Mouse (Mus musculus) myocyte (in vitro differentiated cells): ENCODE results near the gene Il1a. TPM values are rescaled to one million over a fixed set of nuclear protein-coding genes. Genes with fewer than 3 reads are reported as not detected.
A peak's percentile ranks its signal among the peaks of the same experiment; 100 is the strongest.

Experiments used
- H3K27me3 ChIP-seq: one replicate; pipeline ENCODE4 v1.6.1; 2011; ENCODE audit not compliant: control insufficient read depth, insufficient read depth, insufficient read length
- H3K36me3 ChIP-seq: one replicate; pipeline ENCODE4 v1.6.1; 2011; ENCODE audit not compliant: control insufficient read depth, insufficient read depth
- H3K4me2 ChIP-seq: one replicate; pipeline ENCODE4 v1.6.1; 2011; ENCODE audit warnings: low read depth, control low read depth
- H3K4me3 ChIP-seq: one replicate; pipeline ENCODE4 v1.5.1; 2011; ENCODE audit warnings: mild to moderate bottlenecking, control low read depth, moderate library complexity
- H3K79me2 ChIP-seq: one replicate; pipeline ENCODE4 v1.6.1; 2011; ENCODE audit not compliant: control insufficient read depth, insufficient read depth
- H3ac ChIP-seq: one replicate; pipeline ENCODE4 v1.6.1; 2011; ENCODE audit not compliant: control insufficient read depth, insufficient read length
- CEBPB ChIP-seq: IDR thresholded peaks from 2 replicates; pipeline ENCODE4 v1.6.1; 2011; ENCODE audit warnings: mild to moderate bottlenecking, moderate library complexity; ENCODE audit not compliant: poor library complexity, insufficient read depth, severe bottlenecking
- E2F4 ChIP-seq: IDR thresholded peaks from one replicate; pipeline ENCODE4 v1.6.1; 2011; ENCODE audit warnings: mild to moderate bottlenecking, control low read depth, moderate library complexity; ENCODE audit not compliant: insufficient read depth
- MAX ChIP-seq: IDR thresholded peaks from one replicate; pipeline ENCODE4 v1.6.1; 2011; ENCODE audit warnings: low read depth, mild to moderate bottlenecking, control low read depth
- MYOD1 ChIP-seq, 3 experiments: IDR thresholded peaks; one replicate each; pipeline ENCODE4 v1.6.1; 2011; ENCODE audit warnings: control low read depth in 2 of 3, low read depth in 2 of 3, mild to moderate bottlenecking in 2 of 3, moderate library complexity in 1 of 3; ENCODE audit not compliant: insufficient read length in 2 of 3, control insufficient read depth in 1 of 3
- MYOG ChIP-seq, 3 experiments: IDR thresholded peaks; one replicate each; pipeline ENCODE4 v1.6.1; 2011; ENCODE audit warnings: control low read depth in 2 of 3, low read depth in 2 of 3, mild to moderate bottlenecking in 2 of 3; ENCODE audit not compliant: insufficient read length in 2 of 3, control insufficient read depth in 1 of 3, insufficient read depth in 1 of 3
- POLR2A ChIP-seq: IDR thresholded peaks from one replicate; pipeline ENCODE4 v1.6.1; 2011; ENCODE audit warnings: low read depth, mild to moderate bottlenecking, control low read depth, moderate library complexity; ENCODE audit not compliant: insufficient read length
- POLR2AphosphoS2 ChIP-seq: IDR thresholded peaks from one replicate; pipeline ENCODE4 v1.6.1; 2011; ENCODE audit warnings: low read depth, control low read depth; ENCODE audit not compliant: insufficient read length
- REST ChIP-seq: IDR thresholded peaks from one replicate; pipeline ENCODE4 v1.6.1; 2011; ENCODE audit warnings: mild to moderate bottlenecking, control low read depth, moderate library complexity; ENCODE audit not compliant: insufficient read depth, insufficient read length
- SRF ChIP-seq: IDR thresholded peaks from one replicate; pipeline ENCODE4 v1.6.1; 2011; ENCODE audit warnings: low read depth; ENCODE audit not compliant: control insufficient read depth, insufficient read length
- TCF12 ChIP-seq: IDR thresholded peaks from one replicate; pipeline ENCODE4 v1.6.1; 2011; ENCODE audit warnings: mild to moderate bottlenecking, control low read depth; ENCODE audit not compliant: poor library complexity, insufficient read depth, severe bottlenecking
- TCF3 ChIP-seq: IDR thresholded peaks from one replicate; pipeline ENCODE4 v1.6.1; 2011; ENCODE audit warnings: low read depth, control low read depth; ENCODE audit not compliant: insufficient read length
- USF1 ChIP-seq: IDR thresholded peaks from one replicate; pipeline ENCODE4 v1.6.1; 2011; ENCODE audit warnings: low read depth, mild to moderate bottlenecking, control low read depth, moderate library complexity
- polyA plus RNA-seq: library from polyadenylated mRNA; unstranded; fragments of >200 nt; fragmentation: generic; extraction: Trizol; gene quantifications from one replicate; pipeline ENCODE4 v1.2.1, GENCODE M21; 2012; ENCODE audit warnings: missing spikeins

Il1a gene
- polyA plus RNA-seq, 1 experiment, result not detected

DNA sequence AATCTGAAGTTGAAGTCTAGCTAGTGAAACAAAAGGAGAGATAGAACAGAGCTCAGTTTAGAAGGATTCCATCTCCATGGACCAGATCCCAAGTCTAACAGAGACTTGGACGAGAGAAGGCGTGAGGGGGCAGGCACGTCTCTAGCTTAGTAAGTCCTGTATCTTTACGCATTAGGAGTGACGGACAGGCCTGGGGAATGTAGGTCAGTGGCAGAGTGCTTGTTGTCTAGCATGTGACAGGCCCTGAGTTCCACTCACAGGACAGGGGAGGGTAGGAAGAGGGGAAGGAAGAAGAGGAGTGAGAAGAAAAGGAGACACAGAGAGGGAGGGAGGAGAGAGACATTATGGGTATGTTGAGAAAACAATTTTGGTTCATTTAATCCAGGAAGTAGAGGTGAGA lies 14.7 kb downstream of the Il1a start:
- Histone ChIP-seq H3K4me2 (peak overlapping the region; percentile 58), H3K27me3 (no peaks in the 10 kb centered on the region), H3K79me2 (peaks cover 36% of the 10 kb centered on the region), H3K36me3 (peaks cover 9% of the 10 kb centered on the region), H3ac (no peak overlapping the region), H3K4me3 (peak overlapping the region; percentile 75)
- TF ChIP-seq MYOG (IDR thresholded peaks at IDR 0.05; ENCODE audit: control insufficient read depth in 1 of 3, insufficient read depth in 1 of 3, insufficient read length in 2 of 3, low read depth in 2 of 3) (no peak), MAX (no peak), CEBPB (no peak), TCF3 (no peak), POLR2AphosphoS2 (no peak), REST (no peak), TCF12 (no peak), USF1 (no peak), POLR2A (no peak), MYOD1 (IDR thresholded peaks at IDR 0.05; ENCODE audit: control insufficient read depth in 1 of 3, insufficient read length in 2 of 3, low read depth in 2 of 3) (no peak), SRF (no peak), E2F4 (no peak)

DNA sequence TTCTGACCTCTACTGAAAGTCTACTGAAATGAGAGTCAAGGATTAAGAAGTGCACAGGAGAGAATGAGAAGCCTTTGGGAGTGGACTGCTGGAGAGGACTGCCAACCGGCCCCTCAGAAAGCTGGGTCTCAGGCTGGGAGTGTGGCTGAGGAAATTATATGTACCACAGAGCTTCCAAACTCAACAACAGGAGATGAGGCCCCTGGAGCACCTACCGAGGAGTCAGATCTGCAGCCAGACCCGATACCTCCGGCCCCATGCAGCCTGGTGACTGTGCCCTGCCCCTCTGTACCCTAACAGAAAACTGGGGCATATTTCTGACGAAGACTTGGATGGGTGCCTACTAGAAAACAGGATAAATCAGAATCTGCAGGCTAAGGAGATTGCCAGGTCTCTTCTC lies 35.9 kb downstream of the Il1a start:
- H3K79me2 ChIP-seq, result no peaks in the 10 kb centered on the region
- H3K36me3 ChIP-seq, result peaks cover 36% of the 10 kb centered on the region
- H3K4me2 ChIP-seq, result no peak overlapping the region
- H3ac ChIP-seq, result no peak overlapping the region
- TF ChIP-seq CEBPB, result no peak
- TF ChIP-seq MAX, result no peak
- no peak for TF ChIP-seq TCF12
- TF ChIP-seq POLR2A, result no peak
- TF ChIP-seq SRF, result no peak
- TF ChIP-seq TCF3, result no peak
- TF ChIP-seq POLR2AphosphoS2, result no peak
- TF ChIP-seq MYOD1 (IDR thresholded peaks at IDR 0.05; ENCODE audit: control insufficient read depth in 1 of 3, insufficient read length in 2 of 3, low read depth in 2 of 3), result no peak
- TF ChIP-seq MYOG (IDR thresholded peaks at IDR 0.05; ENCODE audit: control insufficient read depth in 1 of 3, insufficient read depth in 1 of 3, insufficient read length in 2 of 3, low read depth in 2 of 3), result no peak
- TF ChIP-seq REST, result no peak
- no peak for TF ChIP-seq E2F4
- H3K27me3 ChIP-seq, result no peaks in the 10 kb centered on the region
- H3K4me3 ChIP-seq, result no peak overlapping the region

DNA sequence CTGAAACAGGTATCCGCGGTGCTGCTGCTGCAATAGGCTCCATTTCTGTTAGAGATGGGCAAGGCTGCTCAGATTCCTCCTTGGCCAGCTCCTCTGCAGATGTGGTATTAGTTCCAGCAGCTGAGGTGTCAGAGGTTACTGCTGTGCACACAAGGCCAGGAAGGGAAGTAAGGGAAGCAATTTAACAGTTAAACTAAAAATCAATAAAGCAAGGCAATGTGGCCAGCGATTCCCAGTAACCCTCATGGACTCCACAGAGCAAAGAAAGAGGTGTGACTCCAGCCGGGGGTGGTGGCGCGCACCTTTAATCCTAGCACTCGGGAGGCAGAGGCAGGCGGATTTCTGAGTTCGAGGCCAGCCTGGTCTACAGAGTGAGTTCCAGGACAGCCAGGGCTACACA lies 39.2 kb downstream of the Il1a start:
- Histone ChIP-seq H3K27me3 (no peaks in the 10 kb centered on the region), H3K4me3 (no peak overlapping the region), H3K4me2 (no peak overlapping the region), H3K79me2 (no peaks in the 10 kb centered on the region), H3K36me3 (peaks cover 35% of the 10 kb centered on the region), H3ac (no peak overlapping the region)
- no peak for TF ChIP-seq MYOG (IDR thresholded peaks at IDR 0.05; ENCODE audit: control insufficient read depth in 1 of 3, insufficient read depth in 1 of 3, insufficient read length in 2 of 3, low read depth in 2 of 3)
- no peak for TF ChIP-seq MYOD1 (IDR thresholded peaks at IDR 0.05; ENCODE audit: control insufficient read depth in 1 of 3, insufficient read length in 2 of 3, low read depth in 2 of 3)
- TF ChIP-seq MAX, result no peak
- no peak for TF ChIP-seq POLR2A
- no peak for TF ChIP-seq TCF3
- no peak for TF ChIP-seq E2F4
- TF ChIP-seq USF1, result no peak
- no peak for TF ChIP-seq POLR2AphosphoS2
- no peak for TF ChIP-seq REST

DNA sequence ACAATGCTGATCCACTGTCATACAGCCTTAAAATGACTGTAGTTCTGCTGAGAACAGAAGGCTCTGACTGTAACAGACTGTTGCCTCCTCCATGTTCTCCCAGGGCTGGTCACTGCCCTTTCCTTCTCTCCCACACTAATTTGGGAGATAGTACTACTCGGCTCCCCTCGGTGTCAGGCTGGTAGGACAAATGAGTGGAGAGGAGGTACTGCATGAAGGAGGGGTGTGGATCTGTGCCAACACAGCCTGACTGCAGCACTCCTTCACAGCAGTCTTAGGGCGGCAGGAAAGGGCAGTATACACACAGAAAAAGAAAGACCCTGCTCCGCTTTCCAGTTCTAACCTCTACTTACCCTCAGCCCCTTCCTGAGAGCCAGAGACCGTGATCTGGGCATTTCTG lies 39.8 kb downstream of the Il1a start:
- TF ChIP-seq POLR2A (no peak), SRF (no peak), REST (no peak), TCF3 (no peak), TCF12 (no peak), E2F4 (no peak), CEBPB (no peak), MAX (no peak), MYOG (IDR thresholded peaks at IDR 0.05; ENCODE audit: control insufficient read depth in 1 of 3, insufficient read depth in 1 of 3, insufficient read length in 2 of 3, low read depth in 2 of 3) (no peak), MYOD1 (IDR thresholded peaks at IDR 0.05; ENCODE audit: control insufficient read depth in 1 of 3, insufficient read length in 2 of 3, low read depth in 2 of 3) (no peak), USF1 (no peak), POLR2AphosphoS2 (no peak)
- peaks cover 35% of the 10 kb centered on the region for H3K36me3 ChIP-seq
- H3K4me2 ChIP-seq, result no peak overlapping the region
- H3K27me3 ChIP-seq, result no peaks in the 10 kb centered on the region
- no peak overlapping the region for H3ac ChIP-seq
- no peak overlapping the region for H3K4me3 ChIP-seq
- H3K79me2 ChIP-seq, result no peaks in the 10 kb centered on the region
